Mouse (Mus musculus) thymus, postnatal 4 days (tissue): ENCODE results near the gene Krtap28-10.
"Not testable (repeated sequence)": the region's sequence is repeated elsewhere in the genome, so short reads cannot be mapped to it uniquely, and the experiment has no call there.

ENCODE experiments used
- DNase-seq: peaks from one replicate; pipeline ENCODE4 v3.0.0; 2021

The Krtap28-10 gene

DNA sequence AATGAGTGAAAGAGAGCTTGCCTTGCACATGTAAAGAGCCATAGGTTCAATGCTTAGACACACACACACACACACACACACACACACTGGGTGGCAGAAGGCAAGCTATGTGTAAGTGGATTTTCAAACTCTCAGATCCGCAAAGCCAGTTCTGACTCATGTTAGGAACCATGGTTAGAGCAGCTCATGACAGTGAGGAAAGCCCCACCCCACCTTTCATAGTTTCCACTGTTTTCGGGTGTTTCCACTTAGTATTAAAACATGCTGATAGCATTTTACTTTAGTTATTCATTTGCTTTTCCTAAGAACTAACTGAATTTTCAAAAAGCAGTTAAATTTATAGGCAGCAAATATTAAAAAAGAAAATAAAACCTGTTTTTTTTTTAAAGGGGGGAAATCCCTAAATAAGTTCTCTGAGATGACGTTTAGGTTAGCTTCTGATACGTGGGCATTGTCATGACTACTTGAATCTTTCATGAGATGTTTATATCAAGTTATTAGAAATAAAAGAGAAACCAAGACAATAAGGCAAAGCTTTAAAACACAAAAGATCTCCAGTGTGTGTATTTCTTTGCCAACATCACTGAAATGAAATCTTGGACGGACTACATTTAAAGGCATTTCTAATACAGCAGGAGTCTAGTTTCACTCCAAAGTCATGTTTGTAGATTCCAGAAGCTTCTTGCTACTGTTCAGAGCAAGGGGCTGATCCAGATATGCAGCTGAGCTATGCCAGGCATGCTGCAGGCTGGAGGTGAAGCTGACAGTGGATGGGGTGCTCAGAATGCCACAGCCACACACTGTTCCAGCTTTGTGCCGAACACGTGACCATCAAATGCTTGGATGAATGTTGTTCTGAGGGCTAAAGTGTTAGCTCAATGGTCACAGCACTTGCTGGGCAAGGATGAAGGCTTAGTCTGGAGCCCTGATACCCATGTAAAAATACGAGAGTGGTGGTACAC is 35.8 kb downstream of the Krtap28-10 start:
- DNase-seq: no peak

DNA sequence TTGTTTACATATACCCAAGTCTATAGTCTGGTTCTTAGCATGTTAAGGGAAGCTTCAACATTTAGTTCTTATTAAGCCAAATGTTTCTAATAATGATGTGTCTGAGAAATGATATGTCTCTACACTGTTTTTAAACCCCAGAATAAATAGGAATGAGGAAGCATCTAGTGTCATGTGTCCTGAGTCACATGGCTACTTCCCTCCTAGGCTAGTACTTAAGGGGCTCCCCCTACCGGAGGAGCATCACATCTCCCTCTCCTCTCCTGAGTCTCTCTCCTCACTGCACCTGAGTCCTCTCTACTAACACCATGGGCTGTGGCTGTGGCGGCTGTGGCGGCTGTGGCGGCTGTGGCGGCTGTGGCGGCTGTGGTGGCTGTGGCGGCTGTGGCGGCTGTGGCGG is 42.0 kb downstream of the Krtap28-10 start, which contains the start of gene Gm47959:
TSS of gene Gm47959 (plus strand) at position 243 of the 400 bp plus-strand sequence.
- DNase-seq: not testable (repeated sequence)

DNA sequence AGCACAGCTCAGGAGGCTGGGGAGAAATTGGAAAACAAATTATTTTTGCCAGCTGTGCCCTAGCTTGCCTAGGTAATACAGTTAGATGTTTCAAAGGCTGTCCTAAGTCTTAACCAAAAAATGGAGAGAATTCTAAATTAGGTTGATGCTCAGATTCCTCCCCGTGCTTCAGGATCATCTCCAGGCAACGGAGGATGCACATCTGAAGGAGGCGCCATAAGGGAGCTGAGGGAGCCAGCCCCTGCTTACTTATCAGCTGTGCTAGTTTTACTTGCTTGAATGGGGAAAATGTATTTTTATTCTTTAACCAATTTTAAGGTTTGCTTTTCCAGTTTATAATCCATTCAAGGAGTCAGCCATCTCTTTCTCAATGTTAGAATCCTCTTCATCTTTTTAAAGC is 48.3 kb downstream of the Krtap28-10 start:
- DNase-seq: no peak

DNA sequence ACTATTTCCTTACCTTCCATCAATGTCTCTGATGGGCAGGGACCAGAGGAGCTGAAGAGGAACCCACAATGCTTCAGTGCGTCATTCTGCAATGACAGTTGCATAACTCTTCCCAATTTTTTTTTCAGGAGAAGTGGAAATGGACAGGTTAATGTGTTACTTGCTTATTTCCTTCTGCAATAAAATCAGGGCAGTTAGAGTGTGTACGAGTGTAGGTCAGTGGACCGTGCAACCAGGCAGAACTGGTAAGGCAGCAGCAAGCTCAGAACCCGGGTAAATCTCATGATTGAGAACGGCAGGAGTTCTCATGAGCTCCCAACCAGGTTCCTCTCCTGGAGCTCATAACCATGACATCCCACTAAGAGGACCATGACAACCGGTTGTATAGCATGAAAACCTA is 50.2 kb downstream of the Krtap28-10 start:
- no peak for DNase-seq

DNA sequence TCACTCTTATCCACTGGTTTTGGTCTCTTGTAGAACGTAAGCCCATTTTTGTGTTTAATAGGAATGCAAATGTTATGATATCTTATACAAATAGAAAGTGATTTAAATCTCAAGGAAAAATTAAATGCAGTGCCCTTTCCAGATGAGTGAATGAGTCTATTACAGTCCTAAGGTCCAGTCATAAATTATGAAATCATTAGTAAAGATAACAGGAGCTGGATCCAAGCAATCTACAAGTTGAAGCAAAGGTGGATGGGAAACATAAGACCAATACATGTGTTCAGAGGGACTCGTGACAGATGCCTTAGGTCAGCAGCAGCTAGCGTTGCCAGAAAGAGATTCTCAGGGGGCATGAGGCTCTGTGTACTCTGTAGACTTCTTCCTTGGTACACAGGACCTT is 50.7 kb downstream of the Krtap28-10 start:
- no peak for DNase-seq
